Mouse (Mus musculus) adrenal gland, adult 8-10 months (tissue): ENCODE results near the gene Olfr538. TPM values are rescaled to one million over a fixed set of nuclear protein-coding genes. Genes with fewer than 3 reads are reported as not detected.
"Not testable (repeated sequence)": the region's sequence is repeated elsewhere in the genome, so short reads cannot be mapped to it uniquely, and the experiment has no call there.

Source experiments
- DNase-seq: peaks from one replicate; pipeline ENCODE4 v3.0.0; 2022
- total RNA-seq, 4 experiments: library from RNA; stranded (reverse); gene quantifications; 2 replicates each; pipeline ENCODE4 v1.2.4; 2022

Gene Olfr538
- not detected for total RNA-seq

- no peak for DNase-seq
Observed at GRCm38 (mm10) chr7:140567586-140567985, at the start of gene Olfr538. Gene Olfr538, plus strand, starts transcription at chr7:140567886.

GRCm38 (mm10) chr7:140539746-140540145 is 27.9 kb upstream of the Olfr538 start:
- DNase-seq: no peak

- not testable (repeated sequence) for DNase-seq
Observed at GRCm38 (mm10) chr7:140600969-140601368, 33.3 kb downstream of the Olfr538 start, which contains the start of gene Olfr46. Gene Olfr46, plus strand, starts transcription at chr7:140601269.

Other genes with a start within 250 kb of the Olfr538 start
- not detected for gene Olfr525, start 247.0 kb upstream of the Olfr538 start, total RNA-seq
- not detected for gene Olfr527, start 233.9 kb upstream of the Olfr538 start, total RNA-seq
- gene Olfr60, start 206.2 kb upstream of the Olfr538 start, total RNA-seq: not detected
- not detected for gene Olfr530, start 191.6 kb upstream of the Olfr538 start, total RNA-seq
- gene Olfr531, start 165.0 kb upstream of the Olfr538 start, total RNA-seq: not detected
- not detected for gene Olfr532, start 146.2 kb upstream of the Olfr538 start, total RNA-seq
- not detected for gene Olfr533, start 104.5 kb upstream of the Olfr538 start, total RNA-seq
- gene Olfr535, start 83.7 kb upstream of the Olfr538 start, total RNA-seq: not detected
- gene Olfr536, start 60.5 kb upstream of the Olfr538 start, total RNA-seq: not detected
- gene Olfr46, start 33.4 kb downstream of the Olfr538 start, total RNA-seq: under 1 TPM in 1 of 4 experiments, not detected in 3; 0.03 TPM
- gene Olfr61, start 61.1 kb downstream of the Olfr538 start, total RNA-seq: not detected
- gene Olfr53, start 78.6 kb downstream of the Olfr538 start, total RNA-seq: not detected
- gene Olfr539, start 92.0 kb downstream of the Olfr538 start, total RNA-seq: under 1 TPM; 0.03 TPM
- gene Olfr45, start 114.1 kb downstream of the Olfr538 start, total RNA-seq: not detected
- not detected for gene Olfr541, start 129.4 kb downstream of the Olfr538 start, total RNA-seq
- 100 to 1,000 TPM in 3 of 4 experiments, 10 to 100 TPM in 1; 87.7 to 302 (median 204) TPM for gene Cyp2e1, start 195.9 kb downstream of the Olfr538 start, total RNA-seq
- not detected for gene Syce1, start 220.0 kb downstream of the Olfr538 start, total RNA-seq